Mouse (Mus musculus): ENCODE measurements at regions not wholly inside any gene's neighbourhood (a gene's known extent, or its start where the extent isn't known, plus 50 kb on each side); places are given as distances from the start of the nearest gene placed in this dataset.

DNA sequence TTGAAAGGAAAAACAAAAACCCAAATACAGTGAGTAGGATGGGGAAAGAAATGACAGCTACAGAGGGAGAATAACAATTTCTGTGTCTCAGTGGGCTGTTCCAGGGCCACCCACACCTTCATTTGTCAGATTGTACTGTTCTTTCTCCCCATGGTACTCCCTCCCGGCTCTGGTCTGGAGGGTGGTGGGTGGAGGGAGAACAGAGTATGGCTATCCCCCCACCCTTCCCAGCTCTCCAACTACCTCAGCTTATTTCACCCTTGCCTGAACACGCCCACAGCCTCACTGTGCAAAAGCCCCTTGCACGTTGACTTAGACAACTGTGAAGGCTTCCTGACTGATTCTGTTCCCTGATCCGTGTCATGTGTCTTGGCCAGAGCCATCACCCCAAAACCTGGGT lies 147.3 kb downstream of the Slc39a8 start:
- TF ChIP-seq MYOG (IDR thresholded peaks at IDR 0.05; ENCODE audit: control insufficient read depth in 1 of 3, insufficient read depth in 1 of 3, insufficient read length in 2 of 3, low read depth in 2 of 3), result no peak
- TF ChIP-seq POLR2A (IDR thresholded peaks at IDR 0.05; ENCODE audit: insufficient read length, low read depth), result no peak
- TF ChIP-seq TCF12 (IDR thresholded peaks at IDR 0.05; ENCODE audit: insufficient read depth, poor library complexity, severe bottlenecking), result no peak
- no peak for TF ChIP-seq SRF (IDR thresholded peaks at IDR 0.05; ENCODE audit: control insufficient read depth, insufficient read length, low read depth)
- TF ChIP-seq USF1 (IDR thresholded peaks at IDR 0.05; ENCODE audit: low read depth), result no peak
- TF ChIP-seq MYOD1 (IDR thresholded peaks at IDR 0.05; ENCODE audit: control insufficient read depth in 1 of 3, insufficient read length in 2 of 3, low read depth in 2 of 3), result no peak
- TF ChIP-seq CEBPB (IDR thresholded peaks at IDR 0.05; ENCODE audit: insufficient read depth, poor library complexity, severe bottlenecking), result no peak
- no peak for TF ChIP-seq POLR2AphosphoS2 (IDR thresholded peaks at IDR 0.05; ENCODE audit: insufficient read length, low read depth)
- TF ChIP-seq REST (IDR thresholded peaks at IDR 0.05; ENCODE audit: insufficient read depth, insufficient read length), result no peak
- no peak for TF ChIP-seq E2F4 (IDR thresholded peaks at IDR 0.05; ENCODE audit: insufficient read depth)
- no peak for TF ChIP-seq MAX (IDR thresholded peaks at IDR 0.05; ENCODE audit: low read depth)
